Mouse (Mus musculus) neural tube, embryonic 12.5 days (tissue): Measurements from ENCODE around the gene 4930595D18Rik. TPM values are rescaled to one million over a fixed set of nuclear protein-coding genes. Genes with fewer than 3 reads are reported as not detected.

Experiments
- ATAC-seq: fragments of 200-750 bp; cut with Nextera tagmentation; 2 replicates; pipeline ENCODE4 v1.8.0; 2017; ENCODE audit warnings: low read depth, mild to moderate bottlenecking, moderate TSS enrichment, moderate library complexity; ENCODE audit not compliant: low FRiP score
- H3K27ac ChIP-seq: fragments of 300-500 bp; sonication (generic); 2 replicates; pipeline ENCODE4 v1.5.1; 2016
- H3K27me3 ChIP-seq: fragments of 300-500 bp; sonication (generic); replicated peaks from 2 replicates; pipeline ENCODE4 v1.6.1; 2016; ENCODE audit warnings: mild to moderate bottlenecking
- H3K36me3 ChIP-seq: fragments of 300-500 bp; sonication (generic); 2 replicates; pipeline ENCODE4 v1.6.1; 2016; ENCODE audit warnings: mild to moderate bottlenecking
- H3K4me1 ChIP-seq: fragments of 300-500 bp; sonication (generic); 2 replicates; pipeline ENCODE4 v1.6.1; 2016
- H3K4me2 ChIP-seq: fragments of 300-500 bp; sonication (generic); replicated peaks from 2 replicates; pipeline ENCODE4 v1.6.1; 2016; ENCODE audit warnings: mild to moderate bottlenecking
- H3K4me3 ChIP-seq: fragments of 300-500 bp; sonication (generic); 2 replicates; pipeline ENCODE4 v1.5.1; 2016
- H3K9ac ChIP-seq: fragments of 300-500 bp; sonication (generic); 2 replicates; pipeline ENCODE4 v1.6.1; 2016; ENCODE audit warnings: mild to moderate bottlenecking
- H3K9me3 ChIP-seq: fragments of 300-500 bp; sonication (generic); 2 replicates; pipeline ENCODE4 v1.6.1; 2016; ENCODE audit warnings: mild to moderate bottlenecking
- WGBS: fragments of 180-500 bp; shearing (Covaris S2); methylation state at CpG from one replicate; pipeline ENCODE4 v1.1.7; 2016; 5-methylcytosine and 5-hydroxymethylcytosine counted together
- polyA plus RNA-seq: library from polyadenylated mRNA; unstranded; fragments of >200 nt; fragmentation: Nextera tagmentation; extraction: Ambion mirVana; gene quantifications from 2 replicates; pipeline ENCODE4 v1.2.1, GENCODE M21; 2016

The 4930595D18Rik gene
- polyA plus RNA-seq, 1 experiment from 2014 or later: not detected

DNA sequence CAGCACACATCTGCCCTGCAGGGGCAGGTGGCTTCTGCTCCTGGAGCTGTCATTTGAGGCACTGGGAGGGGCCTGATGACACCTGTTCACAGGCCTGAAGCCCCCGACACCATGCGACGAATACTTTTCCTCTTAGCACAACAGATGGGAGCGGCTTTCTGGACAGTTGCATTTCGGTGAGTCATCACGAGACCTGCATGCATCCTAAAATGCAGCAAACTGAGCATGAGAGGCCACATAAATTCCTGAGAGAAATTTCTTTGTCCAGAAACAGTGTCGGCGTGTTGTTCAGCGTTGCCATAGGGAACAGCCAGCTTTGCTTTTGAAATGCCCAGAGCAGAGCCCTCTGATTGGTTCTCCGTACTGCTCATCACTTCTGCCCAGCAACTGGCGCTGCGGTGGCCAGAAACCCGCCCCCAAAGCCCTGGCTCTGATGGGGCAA lies 20.0 kb downstream of the 4930595D18Rik start:
- WGBS: 2% methylated on average over 13 of the region's 13 CpGs
- Histone ChIP-seq H3K4me1 (peaks cover 46% of the 10 kb centered on the region), H3K27me3 (no peaks in the 10 kb centered on the region), H3K9ac (no peak overlapping the region), H3K4me2 (peak overlapping the region; percentile 60), H3K4me3 (peak overlapping the region; percentile 13), H3K36me3 (no peaks in the 10 kb centered on the region), H3K27ac (peak overlapping the region; percentile 55; the same call in 1 of the 2 replicates), H3K9me3 (no peaks in the 10 kb centered on the region)
- peak; percentile 87 for ATAC-seq

DNA sequence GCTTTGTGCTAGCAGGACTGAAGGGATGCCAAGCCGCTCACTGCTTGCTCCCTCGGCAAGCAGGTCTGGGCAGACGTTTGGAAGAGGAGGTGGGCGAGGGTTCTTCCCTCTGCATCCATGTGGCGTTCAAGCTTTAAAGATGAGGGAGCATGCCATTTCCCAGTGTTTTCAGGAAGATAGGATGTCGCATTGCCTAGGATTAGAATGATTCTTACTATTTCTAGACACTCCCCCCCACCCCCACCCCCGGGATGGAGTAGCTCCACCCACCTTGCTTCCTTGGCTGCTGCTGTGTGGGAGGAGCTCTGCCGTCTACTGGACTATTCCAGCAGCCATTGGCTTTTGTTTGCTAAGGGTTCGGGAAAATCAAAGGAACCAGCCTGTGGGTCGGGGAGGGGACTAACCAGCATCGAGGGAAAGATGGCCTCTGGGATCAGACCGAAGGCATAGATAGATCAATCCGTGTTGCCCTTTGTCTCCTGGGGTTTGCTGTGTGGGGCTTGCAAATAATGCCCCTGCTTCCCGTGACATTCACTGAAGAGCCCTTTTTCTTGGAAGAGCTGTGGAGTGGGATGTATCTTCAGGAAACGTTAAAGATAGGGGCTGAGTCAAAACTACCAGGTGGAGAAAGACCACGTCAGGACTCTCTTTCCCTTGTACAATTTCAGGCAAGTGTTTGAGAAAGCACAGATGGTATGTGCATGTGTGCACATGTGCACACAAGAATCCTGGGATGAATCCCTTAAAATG lies 21.8 kb downstream of the 4930595D18Rik start:
- WGBS: 11% methylated on average over 16 of the region's 16 CpGs
- peak overlapping the region; percentile 52 for H3K4me2 ChIP-seq
- H3K36me3 ChIP-seq: no peaks in the 10 kb centered on the region
- H3K9me3 ChIP-seq: no peaks in the 10 kb centered on the region
- H3K9ac ChIP-seq: 0 out of 2 replicates have a peak overlapping the region, but pooled peaks have one; percentile 21
- no peak for ATAC-seq
- peak overlapping the region; percentile 57 for H3K27ac ChIP-seq
- peaks cover 36% of the 10 kb centered on the region for H3K4me1 ChIP-seq
- H3K4me3 ChIP-seq: peak overlapping the region; percentile 21
- no peaks in the 10 kb centered on the region for H3K27me3 ChIP-seq

DNA sequence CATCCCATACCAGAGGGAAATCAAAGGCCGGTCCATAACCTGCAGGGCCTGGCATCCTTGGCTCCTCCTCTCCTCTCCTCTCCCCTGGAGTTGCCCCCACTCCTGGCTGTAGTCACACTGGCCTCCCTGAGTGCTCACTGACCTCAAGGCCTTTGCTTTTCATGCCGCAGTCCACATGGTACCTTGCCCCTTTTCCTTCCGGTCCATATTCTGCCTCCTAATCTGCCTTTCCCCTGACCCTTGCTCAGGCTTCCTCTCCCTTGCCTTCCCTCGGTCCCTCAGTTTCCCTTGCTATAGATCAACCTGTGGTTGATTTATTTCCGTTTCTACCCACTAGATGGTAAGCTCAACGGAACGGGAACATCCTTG lies 22.4 kb downstream of the 4930595D18Rik start:
- Histone ChIP-seq H3K9me3 (no peaks in the 10 kb centered on the region), H3K27ac (peak overlapping the region; percentile 57), H3K27me3 (no peaks in the 10 kb centered on the region), H3K4me2 (peak overlapping the region; percentile 52), H3K9ac (no peak overlapping the region), H3K36me3 (no peaks in the 10 kb centered on the region), H3K4me1 (peaks cover 36% of the 10 kb centered on the region), H3K4me3 (no peak overlapping the region; the same call in 1 of the 2 replicates)
- 30% methylated on average over 7 of the region's 7 CpGs for WGBS
- no peak for ATAC-seq

DNA sequence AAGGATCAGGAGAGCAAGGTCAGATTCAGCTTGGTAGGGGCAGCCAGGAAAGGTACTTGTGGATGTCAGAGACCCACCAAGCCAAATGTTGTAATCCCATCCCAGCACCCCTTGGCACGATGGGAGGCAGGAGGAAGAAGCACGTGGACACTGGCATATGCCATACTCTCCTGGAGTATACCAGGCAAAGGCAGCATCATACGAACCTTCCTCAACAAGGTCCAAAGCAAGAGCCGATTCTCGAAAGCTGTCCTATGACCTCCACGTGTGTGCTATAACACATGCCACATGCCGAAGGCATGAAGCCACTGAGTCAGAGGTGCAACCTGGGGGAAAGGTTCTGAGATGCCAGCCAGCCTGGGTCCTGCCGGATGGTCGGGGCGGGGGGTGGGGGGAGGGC lies 23.4 kb downstream of the 4930595D18Rik start:
- Histone ChIP-seq H3K27me3 (no peaks in the 10 kb centered on the region), H3K4me1 (peaks cover 35% of the 10 kb centered on the region), H3K9me3 (no peaks in the 10 kb centered on the region), H3K4me3 (no peak overlapping the region), H3K9ac (no peak overlapping the region), H3K27ac (no peak overlapping the region), H3K36me3 (no peaks in the 10 kb centered on the region), H3K4me2 (no peak overlapping the region)
- 89% methylated on average over 10 of the region's 10 CpGs for WGBS
- ATAC-seq: no peak

DNA sequence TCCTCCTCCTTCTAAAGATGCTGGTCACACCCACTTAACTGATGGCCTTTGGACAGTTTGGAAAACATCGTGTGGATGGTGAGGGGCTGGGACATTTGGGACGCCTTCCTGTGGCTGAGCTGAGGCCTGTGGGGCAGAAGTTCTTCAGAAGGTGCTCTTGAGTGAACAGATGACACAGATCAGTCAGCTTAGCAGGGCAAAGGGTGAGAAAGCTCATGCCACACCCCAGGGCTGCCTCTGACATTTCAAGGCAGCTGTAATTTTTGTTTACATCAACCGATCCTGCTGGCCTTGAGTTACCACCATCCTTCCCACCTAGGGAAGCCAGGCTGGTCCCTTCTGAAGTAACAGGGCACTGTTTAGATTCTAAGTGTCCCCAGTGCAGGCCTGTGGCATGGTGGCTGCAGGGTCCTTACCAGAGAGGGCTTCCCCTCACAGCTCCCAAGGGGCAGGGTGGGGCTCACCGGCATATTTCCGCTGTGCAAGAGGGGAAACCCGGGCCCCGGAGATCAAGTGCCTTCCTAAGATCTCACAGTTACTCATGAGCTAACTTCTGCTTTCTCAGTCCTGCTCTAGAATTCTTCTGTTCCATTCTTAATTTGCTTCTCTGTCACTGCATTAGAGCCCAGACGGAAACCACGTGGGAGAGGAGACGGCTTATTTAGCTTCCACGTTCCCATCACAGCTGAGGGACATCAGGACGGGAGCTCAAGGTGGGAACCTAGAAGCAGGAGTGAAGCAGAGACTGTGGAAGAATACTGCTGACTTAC lies 24.4 kb downstream of the 4930595D18Rik start:
- no peak overlapping the region for H3K4me2 ChIP-seq
- 72% methylated on average over 12 of the region's 12 CpGs for WGBS
- no peak overlapping the region for H3K27ac ChIP-seq
- no peaks in the 10 kb centered on the region for H3K27me3 ChIP-seq
- H3K9ac ChIP-seq: no peak overlapping the region
- peaks cover 27% of the 10 kb centered on the region for H3K4me1 ChIP-seq
- H3K36me3 ChIP-seq: no peaks in the 10 kb centered on the region
- no peak for ATAC-seq
- H3K9me3 ChIP-seq: no peaks in the 10 kb centered on the region
- no peak overlapping the region for H3K4me3 ChIP-seq

DNA sequence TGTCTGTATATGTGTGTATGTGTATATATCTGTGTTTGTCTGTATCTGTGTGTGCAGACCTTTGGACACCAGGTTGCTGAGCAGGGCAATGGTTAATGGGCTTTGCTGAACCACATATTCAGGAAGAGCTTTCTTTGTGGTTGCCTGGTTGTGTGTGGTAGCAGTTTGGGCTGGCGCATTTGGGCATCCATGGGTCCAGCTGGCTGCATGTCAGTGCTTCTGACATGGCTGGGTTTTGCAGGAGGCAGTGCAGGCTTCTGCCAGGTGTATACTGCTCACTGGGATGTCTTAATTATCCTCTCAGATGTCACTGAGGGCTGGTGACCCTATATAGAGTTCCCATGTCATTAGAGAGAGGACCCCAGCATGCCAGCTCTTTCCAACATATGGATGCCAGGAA lies 28.5 kb downstream of the 4930595D18Rik start:
- ATAC-seq: no peak
- Histone ChIP-seq H3K4me1 (peaks cover 4% of the 10 kb centered on the region; the same call in 1 of the 2 replicates), H3K27ac (no peak overlapping the region), H3K9me3 (no peaks in the 10 kb centered on the region), H3K36me3 (no peaks in the 10 kb centered on the region), H3K4me2 (no peak overlapping the region), H3K27me3 (no peaks in the 10 kb centered on the region), H3K4me3 (no peak overlapping the region), H3K9ac (no peak overlapping the region)
- 93% methylated on average over 1 of the region's 1 CpGs for WGBS

DNA sequence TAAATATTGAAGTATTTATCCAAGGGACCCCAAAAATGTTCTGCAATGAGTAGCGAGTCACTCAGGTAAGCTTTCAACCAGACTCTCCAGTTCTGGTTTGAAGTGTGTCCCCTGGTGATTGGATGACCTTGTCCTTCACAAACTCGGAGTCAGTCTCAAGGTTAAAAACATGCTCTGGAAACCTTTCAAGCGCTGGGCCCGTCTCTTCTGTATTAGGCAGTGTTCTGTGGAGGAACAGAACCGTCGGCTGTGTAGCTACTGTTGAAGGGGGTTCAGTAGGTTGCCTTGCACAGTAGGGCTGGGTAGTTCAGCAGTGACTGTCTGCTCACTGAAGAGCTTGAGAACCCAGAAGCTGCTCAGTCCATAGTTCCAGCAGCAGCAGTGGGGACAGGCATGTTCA lies 29.6 kb downstream of the 4930595D18Rik start:
- 87% methylated on average over 6 of the region's 6 CpGs for WGBS
- Histone ChIP-seq H3K27ac (no peak overlapping the region), H3K9me3 (no peaks in the 10 kb centered on the region), H3K4me3 (no peak overlapping the region), H3K4me2 (no peak overlapping the region), H3K36me3 (no peaks in the 10 kb centered on the region), H3K27me3 (no peaks in the 10 kb centered on the region), H3K4me1 (peaks cover under 1% of the 10 kb centered on the region; the same call in 1 of the 2 replicates), H3K9ac (no peak overlapping the region)
- no peak for ATAC-seq

DNA sequence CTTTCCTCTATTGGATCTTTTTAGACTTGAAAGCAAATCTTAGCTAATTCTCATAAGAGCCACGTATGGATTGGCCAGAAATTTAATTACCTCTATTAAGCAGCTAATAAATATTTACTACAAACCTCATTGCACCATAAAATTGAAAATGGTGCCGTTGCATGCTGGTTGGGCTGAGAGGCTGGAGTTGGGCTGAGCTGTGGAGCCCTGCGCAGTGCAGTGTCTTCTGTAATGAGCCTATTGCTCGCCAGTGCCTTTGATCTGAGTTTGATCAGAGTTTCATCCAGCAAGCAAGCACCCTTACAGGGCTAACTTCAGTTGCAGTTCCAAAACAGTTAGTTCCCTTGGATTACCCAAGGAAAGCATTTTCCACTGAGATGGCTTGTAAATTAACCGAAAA lies 30.3 kb downstream of the 4930595D18Rik start:
- Histone ChIP-seq H3K27me3 (no peaks in the 10 kb centered on the region), H3K4me2 (no peak overlapping the region), H3K4me3 (no peak overlapping the region), H3K9ac (no peak overlapping the region), H3K27ac (no peak overlapping the region), H3K36me3 (no peaks in the 10 kb centered on the region), H3K4me1 (no peaks in the 10 kb centered on the region), H3K9me3 (no peaks in the 10 kb centered on the region)
- ATAC-seq: no peak
- 46% methylated on average over 5 of the region's 5 CpGs for WGBS

DNA sequence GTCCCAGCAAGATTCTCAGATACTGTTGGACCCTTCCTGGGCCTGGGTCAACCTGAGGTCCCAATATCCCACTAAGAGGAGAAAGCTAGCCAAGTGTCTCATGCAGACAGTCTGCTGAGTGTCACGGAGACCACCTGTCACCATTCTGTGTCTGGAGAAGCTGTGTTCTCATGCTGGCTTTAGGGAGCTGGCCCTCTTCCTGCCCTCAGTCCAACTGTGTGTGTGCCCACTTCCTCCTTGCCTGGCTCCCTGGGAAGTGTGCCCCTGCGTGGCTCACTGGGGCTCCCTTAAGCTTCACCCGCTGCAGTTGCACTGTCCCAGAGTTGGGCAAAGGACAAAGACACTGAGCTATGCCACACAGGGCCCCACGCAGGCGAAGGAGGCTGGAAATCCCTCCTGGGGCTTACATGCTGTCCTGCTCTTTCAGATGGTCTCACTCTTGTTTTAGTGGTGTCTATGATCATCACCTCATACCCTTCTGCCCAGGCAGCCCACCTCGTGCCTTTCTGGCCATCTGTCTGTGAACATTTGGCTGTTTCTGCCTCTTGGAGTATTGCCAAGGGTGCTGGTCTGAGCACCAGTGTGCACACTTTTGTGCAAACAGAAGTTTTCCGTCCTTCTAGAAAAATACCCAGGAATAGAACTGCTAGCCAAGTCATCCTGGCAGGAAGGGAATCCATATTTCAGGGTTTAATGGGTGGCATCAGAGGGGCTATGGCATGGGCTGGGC lies 31.1 kb downstream of the 4930595D18Rik start:
- no peaks in the 10 kb centered on the region for H3K36me3 ChIP-seq
- no peak overlapping the region for H3K9ac ChIP-seq
- no peaks in the 10 kb centered on the region for H3K4me1 ChIP-seq
- ATAC-seq: no peak
- 74% methylated on average over 7 of the region's 7 CpGs for WGBS
- no peaks in the 10 kb centered on the region for H3K27me3 ChIP-seq
- H3K4me3 ChIP-seq: no peak overlapping the region
- no peak overlapping the region for H3K4me2 ChIP-seq
- H3K27ac ChIP-seq: no peak overlapping the region
- H3K9me3 ChIP-seq: no peaks in the 10 kb centered on the region

DNA sequence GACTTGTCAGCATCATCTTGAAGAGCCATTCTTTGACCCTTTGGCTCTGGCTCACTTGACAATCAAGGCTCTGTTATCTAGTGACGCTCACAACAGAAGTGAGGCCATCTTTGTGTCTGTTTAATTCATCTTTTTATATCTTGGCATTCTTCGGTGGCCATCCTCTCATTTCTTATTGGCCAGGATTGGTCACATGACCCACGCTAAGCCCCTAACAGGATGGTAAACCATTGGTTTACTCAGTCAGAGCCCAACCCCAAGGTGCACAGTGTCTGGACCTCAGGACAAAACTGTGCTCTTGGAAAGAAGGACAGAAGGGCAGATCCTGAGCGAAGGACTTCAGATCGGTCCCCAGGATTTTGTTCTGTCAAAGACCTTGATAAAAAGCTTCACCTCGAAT lies 31.7 kb downstream of the 4930595D18Rik start:
- no peak for ATAC-seq
- no peaks in the 10 kb centered on the region for H3K27me3 ChIP-seq
- no peak overlapping the region for H3K27ac ChIP-seq
- H3K9me3 ChIP-seq: no peaks in the 10 kb centered on the region
- no peak overlapping the region for H3K4me3 ChIP-seq
- 86% methylated on average over 6 of the region's 6 CpGs for WGBS
- H3K4me1 ChIP-seq: no peaks in the 10 kb centered on the region
- H3K9ac ChIP-seq: no peak overlapping the region
- no peaks in the 10 kb centered on the region for H3K36me3 ChIP-seq
- H3K4me2 ChIP-seq: no peak overlapping the region

DNA sequence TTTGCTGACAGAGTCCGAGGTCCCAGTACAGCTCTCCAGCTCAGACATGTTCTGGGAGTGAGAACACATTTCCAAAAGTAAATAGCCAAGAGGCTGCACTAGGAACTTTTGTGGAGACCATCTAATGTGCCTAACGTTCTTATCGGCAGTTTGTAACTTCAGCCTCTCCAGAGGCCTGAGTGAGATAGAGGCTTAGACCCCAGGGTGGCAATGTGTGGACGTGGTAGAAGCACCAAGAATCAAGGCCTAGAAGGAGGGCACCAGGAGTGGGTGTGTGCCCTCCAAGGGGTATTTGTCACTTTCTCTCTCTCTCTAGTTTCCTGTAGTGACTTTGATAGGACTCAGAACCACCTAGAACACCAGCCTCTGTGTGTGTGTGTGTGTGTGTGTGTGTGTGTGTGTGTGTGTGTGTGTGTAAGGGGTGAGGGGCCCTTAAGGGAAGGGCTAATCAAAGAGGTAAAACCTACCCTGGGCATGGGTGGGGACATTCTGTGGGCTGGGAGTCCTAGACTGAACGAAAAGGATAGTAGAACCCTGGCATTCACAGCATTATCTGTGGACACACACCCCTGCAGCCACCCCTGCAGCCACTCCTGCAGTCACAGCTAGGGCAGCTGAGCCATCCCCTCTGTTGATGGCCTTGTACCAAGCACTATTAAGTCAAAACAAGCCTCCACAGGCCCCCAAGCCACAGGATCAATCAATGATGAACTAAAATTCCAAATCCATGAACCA lies 32.7 kb downstream of the 4930595D18Rik start:
- Histone ChIP-seq H3K9me3 (no peaks in the 10 kb centered on the region), H3K36me3 (no peaks in the 10 kb centered on the region), H3K4me1 (no peaks in the 10 kb centered on the region), H3K27ac (no peak overlapping the region), H3K27me3 (no peaks in the 10 kb centered on the region), H3K4me3 (no peak overlapping the region), H3K4me2 (no peak overlapping the region), H3K9ac (no peak overlapping the region)
- no peak for ATAC-seq
- WGBS: 92% methylated on average over 5 of the region's 5 CpGs

DNA sequence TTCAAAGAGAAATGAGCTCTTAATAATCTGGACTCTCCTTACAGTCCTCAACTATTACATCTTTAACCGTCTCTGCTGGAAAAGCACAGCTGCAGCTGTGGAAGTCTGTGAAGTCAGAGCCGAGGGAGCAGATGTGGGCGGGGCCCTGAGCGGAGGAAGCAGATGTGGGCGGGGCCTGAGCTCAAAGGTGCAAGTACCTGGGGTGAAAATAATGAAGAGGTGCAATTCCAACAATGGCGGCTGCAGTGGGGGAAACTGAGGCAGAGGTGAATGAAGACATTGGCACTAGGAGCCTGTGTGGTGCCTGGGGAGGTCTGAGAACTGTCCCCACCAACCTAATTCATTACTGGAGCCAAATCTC lies 34.1 kb downstream of the 4930595D18Rik start:
- peaks cover 7% of the 10 kb centered on the region; the same call in 1 of the 2 replicates for H3K4me1 ChIP-seq
- H3K4me3 ChIP-seq: no peak overlapping the region
- no peak overlapping the region for H3K4me2 ChIP-seq
- ATAC-seq: no peak
- H3K36me3 ChIP-seq: no peaks in the 10 kb centered on the region
- H3K27ac ChIP-seq: no peak overlapping the region
- 11% methylated on average over 6 of the region's 6 CpGs for WGBS
- no peaks in the 10 kb centered on the region for H3K27me3 ChIP-seq
- no peaks in the 10 kb centered on the region for H3K9me3 ChIP-seq
- no peak overlapping the region for H3K9ac ChIP-seq
